Mouse (Mus musculus): Measurements from ENCODE around the gene Epha4. TPM values are rescaled to one million over a fixed set of nuclear protein-coding genes. Genes with fewer than 3 reads are reported as not detected.

The Epha4 gene
- polyA plus RNA-seq (2012) = not detected in 2 replicates

- TF ChIP-seq GATA1 (IDR thresholded peaks at IDR 0.05; ENCODE audit: low read length) = no peak
Measured at GRCm38 (mm10) chr1:77514963-77515650, at the start of gene Epha4. Epha4 (minus strand) TSS chr1:77515088.

- TF ChIP-seq GATA1 (IDR thresholded peaks at IDR 0.05; ENCODE audit: low read length) = no peak
Measured at GRCm38 (mm10) chr1:77556199-77556598, 41.3 kb upstream of the Epha4 start.

GRCm38 (mm10) chr1:77551927-77552326 lies 37.0 kb upstream of the Epha4 start:
- no peak for TF ChIP-seq GATA1 (IDR thresholded peaks at IDR 0.05; ENCODE audit: low read length)

GRCm38 (mm10) chr1:77545722-77546121 lies 30.8 kb upstream of the Epha4 start:
- no peak for TF ChIP-seq GATA1 (IDR thresholded peaks at IDR 0.05; ENCODE audit: low read length)

- no peak for TF ChIP-seq GATA1 (IDR thresholded peaks at IDR 0.05; ENCODE audit: low read length)
Measured at GRCm38 (mm10) chr1:77545035-77545434, 30.1 kb upstream of the Epha4 start.

GRCm38 (mm10) chr1:77544279-77544678 lies 29.4 kb upstream of the Epha4 start:
- TF ChIP-seq GATA1 (IDR thresholded peaks at IDR 0.05; ENCODE audit: low read length) = no peak

- TF ChIP-seq GATA1 (IDR thresholded peaks at IDR 0.05; ENCODE audit: low read length) = no peak
Measured at GRCm38 (mm10) chr1:77539945-77540344, 25.1 kb upstream of the Epha4 start.

GRCm38 (mm10) chr1:77538559-77538958 lies 23.7 kb upstream of the Epha4 start:
- no peak for TF ChIP-seq GATA1 (IDR thresholded peaks at IDR 0.05; ENCODE audit: low read length)

GRCm38 (mm10) chr1:77535905-77536304 lies 21.0 kb upstream of the Epha4 start:
- TF ChIP-seq GATA1 (IDR thresholded peaks at IDR 0.05; ENCODE audit: low read length) = no peak

- TF ChIP-seq GATA1 (IDR thresholded peaks at IDR 0.05; ENCODE audit: low read length) = no peak
Measured at GRCm38 (mm10) chr1:77532576-77533183, 17.8 kb upstream of the Epha4 start.

- TF ChIP-seq GATA1 (IDR thresholded peaks at IDR 0.05; ENCODE audit: low read length) = no peak
Measured at GRCm38 (mm10) chr1:77531934-77532575, 17.2 kb upstream of the Epha4 start.

GRCm38 (mm10) chr1:77525082-77525481 lies 10.2 kb upstream of the Epha4 start:
- TF ChIP-seq GATA1 (IDR thresholded peaks at IDR 0.05; ENCODE audit: low read length) = no peak

GRCm38 (mm10) chr1:77523354-77523753 lies 8.5 kb upstream of the Epha4 start:
- no peak for TF ChIP-seq GATA1 (IDR thresholded peaks at IDR 0.05; ENCODE audit: low read length)

- no peak for TF ChIP-seq GATA1 (IDR thresholded peaks at IDR 0.05; ENCODE audit: low read length)
Measured at GRCm38 (mm10) chr1:77521640-77522539, 7.0 kb upstream of the Epha4 start.

GRCm38 (mm10) chr1:77518715-77519114 lies 3.8 kb upstream of the Epha4 start:
- no peak for TF ChIP-seq GATA1 (IDR thresholded peaks at IDR 0.05; ENCODE audit: low read length)

All from G1E-ER4 (cell line).